Mouse (Mus musculus): ENCODE data around the gene Cav3.

The Cav3 gene

GRCm38 (mm10) chr6:112509590-112510131 is 50.4 kb downstream of the Cav3 start:
- DNase-seq (ENCODE audit: low read depth, low spot score): no peak
- H3K36me3 ChIP-seq (ENCODE audit: control insufficient read depth, insufficient read depth, low read length, poor library complexity, severe bottlenecking): no peaks in the 10 kb centered on the region
- no peaks in the 10 kb centered on the region for H3K27me3 ChIP-seq (ENCODE audit: control insufficient read depth, insufficient read depth, low read length, poor library complexity, severe bottlenecking)

DNA sequence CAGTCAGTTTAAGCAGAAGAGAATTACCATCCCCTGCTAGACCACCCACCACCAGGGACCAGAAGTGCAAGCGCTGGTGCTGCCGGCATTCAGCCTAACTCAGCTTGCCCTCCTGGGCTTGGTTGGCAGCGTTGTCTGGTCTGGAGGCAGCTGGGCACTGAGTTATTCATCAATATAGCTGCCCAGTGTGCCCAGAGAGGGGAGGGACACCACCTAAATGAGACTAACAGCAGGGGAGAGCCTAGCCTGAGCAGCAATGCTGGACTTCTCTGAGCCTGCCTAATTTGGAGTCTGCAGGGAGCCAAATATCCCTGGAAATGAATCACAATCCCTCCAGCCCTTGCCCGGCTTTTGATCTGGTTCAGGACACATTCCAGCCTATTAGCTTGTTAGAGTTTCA is 51.0 kb downstream of the Cav3 start:
- H3K36me3 ChIP-seq (ENCODE audit: control insufficient read depth, insufficient read depth, low read length, poor library complexity, severe bottlenecking): no peaks in the 10 kb centered on the region
- H3K27me3 ChIP-seq (ENCODE audit: control insufficient read depth, insufficient read depth, low read length, poor library complexity, severe bottlenecking): no peaks in the 10 kb centered on the region
- DNase-seq (ENCODE audit: low read depth, low spot score): no peak

DNA sequence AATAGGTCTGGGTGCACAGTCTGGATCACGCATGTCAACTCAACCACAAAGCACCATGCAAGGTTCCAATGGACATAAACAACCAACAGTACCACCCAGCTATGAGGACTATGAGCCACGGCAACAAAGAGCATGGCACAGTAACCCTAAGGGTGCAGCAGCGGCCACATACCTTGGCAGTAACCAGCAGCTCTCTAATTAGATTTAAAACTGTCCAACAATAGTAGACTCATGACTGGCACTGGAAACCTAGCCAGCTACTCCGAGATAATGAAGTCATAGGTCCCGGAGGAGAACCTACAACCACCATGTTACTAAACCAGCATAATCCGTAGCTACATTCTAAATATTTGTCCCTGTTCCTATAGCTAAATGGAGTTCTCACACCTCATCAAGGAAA is 55.3 kb downstream of the Cav3 start:
- Histone ChIP-seq H3K27me3 (ENCODE audit: control insufficient read depth, insufficient read depth, low read length, poor library complexity, severe bottlenecking) (no peaks in the 10 kb centered on the region), H3K36me3 (ENCODE audit: control insufficient read depth, insufficient read depth, low read length, poor library complexity, severe bottlenecking) (no peaks in the 10 kb centered on the region)
- DNase-seq (ENCODE audit: low read depth, low spot score): no peak

DNA sequence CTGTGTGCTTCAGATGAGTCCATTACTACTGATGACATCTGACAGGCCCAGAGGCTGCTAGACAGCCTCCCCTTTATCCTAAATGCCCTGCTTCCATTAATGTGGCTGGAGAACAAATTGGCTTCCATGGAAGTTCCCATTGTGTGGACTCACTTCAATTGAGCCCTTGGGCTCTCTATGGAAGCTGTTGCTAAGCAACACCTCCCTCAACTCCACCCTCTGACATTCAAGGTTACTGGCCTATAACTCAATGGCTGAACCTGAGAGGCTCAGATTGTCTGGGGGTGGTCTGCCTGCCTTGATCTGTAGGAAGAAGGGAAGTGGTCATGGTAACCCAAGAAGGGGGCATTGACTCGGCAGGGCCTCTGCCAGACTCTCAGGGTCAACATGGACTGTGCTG is 57.2 kb downstream of the Cav3 start:
- no peaks in the 10 kb centered on the region for H3K36me3 ChIP-seq (ENCODE audit: control insufficient read depth, insufficient read depth, low read length, poor library complexity, severe bottlenecking)
- H3K27me3 ChIP-seq (ENCODE audit: control insufficient read depth, insufficient read depth, low read length, poor library complexity, severe bottlenecking): no peaks in the 10 kb centered on the region
- no peak for DNase-seq (ENCODE audit: low read depth, low spot score)

- Histone ChIP-seq H3K36me3 (ENCODE audit: control insufficient read depth, insufficient read depth, low read length, poor library complexity, severe bottlenecking) (no peaks in the 10 kb centered on the region), H3K27me3 (ENCODE audit: control insufficient read depth, insufficient read depth, low read length, poor library complexity, severe bottlenecking) (no peaks in the 10 kb centered on the region)
- DNase-seq (ENCODE audit: low read depth, low spot score): no peak
These were observed 58.3 kb downstream of the Cav3 start for GRCm38 (mm10) chr6:112517572-112517971.

DNA sequence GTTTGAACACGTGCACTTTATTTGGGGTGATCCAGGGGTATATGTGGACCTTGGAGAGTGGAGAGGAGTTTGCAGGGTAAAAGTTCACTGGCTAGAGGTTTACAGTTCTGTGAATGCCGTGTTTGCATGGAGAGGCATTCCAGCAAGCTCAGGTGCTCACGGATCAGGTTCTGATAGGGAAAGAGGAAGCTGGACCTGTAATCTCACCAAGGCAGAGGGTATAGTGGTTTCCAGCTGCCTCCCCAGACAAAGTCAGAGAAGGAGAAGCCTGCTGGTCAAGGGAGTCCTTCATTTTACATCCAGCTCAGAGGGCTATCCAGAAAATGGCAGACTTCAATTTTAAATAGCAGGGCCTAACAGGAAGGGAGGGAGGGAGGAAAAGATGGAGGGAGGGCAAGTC is 58.7 kb downstream of the Cav3 start:
- no peak for DNase-seq (ENCODE audit: low read depth, low spot score)
- Histone ChIP-seq H3K36me3 (ENCODE audit: control insufficient read depth, insufficient read depth, low read length, poor library complexity, severe bottlenecking) (no peaks in the 10 kb centered on the region), H3K27me3 (ENCODE audit: control insufficient read depth, insufficient read depth, low read length, poor library complexity, severe bottlenecking) (no peaks in the 10 kb centered on the region)

Data from splenic B cell, adult 2 months (primary cell).